Mouse (Mus musculus) cerebellum, adult 18-20 months (tissue): Measurements from ENCODE around the gene Prss48.
A peak's percentile ranks its signal among the peaks of the same experiment; 100 is the strongest.
"Not testable (repeated sequence)": the region's sequence is repeated elsewhere in the genome, so short reads cannot be mapped to it uniquely, and the experiment has no call there.

Experiments used
- DNase-seq, 2 experiments: peaks; one replicate each; pipeline ENCODE4 v3.0.0; 2021

Prss48 gene

DNA sequence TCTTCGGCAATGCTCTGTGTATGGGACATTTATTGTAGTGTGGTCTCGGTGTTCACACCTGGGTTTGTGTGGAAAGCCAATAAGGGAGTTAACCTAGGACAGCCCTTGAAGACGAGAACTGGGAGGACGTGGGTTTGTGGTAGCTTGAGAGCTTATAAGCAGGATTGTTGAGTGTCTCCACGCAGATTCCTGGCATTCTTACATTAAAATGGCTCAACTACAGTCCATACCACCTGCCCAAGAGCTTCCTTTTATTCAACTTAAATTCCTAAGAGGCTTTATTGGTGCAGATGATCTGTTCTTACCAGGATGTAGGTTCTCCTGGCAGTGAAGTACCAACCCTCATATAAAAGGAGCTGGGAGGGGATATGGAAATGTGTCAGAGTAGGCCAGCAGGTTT, 649 bp upstream of the Prss48 start:
- no peak for DNase-seq

DNA sequence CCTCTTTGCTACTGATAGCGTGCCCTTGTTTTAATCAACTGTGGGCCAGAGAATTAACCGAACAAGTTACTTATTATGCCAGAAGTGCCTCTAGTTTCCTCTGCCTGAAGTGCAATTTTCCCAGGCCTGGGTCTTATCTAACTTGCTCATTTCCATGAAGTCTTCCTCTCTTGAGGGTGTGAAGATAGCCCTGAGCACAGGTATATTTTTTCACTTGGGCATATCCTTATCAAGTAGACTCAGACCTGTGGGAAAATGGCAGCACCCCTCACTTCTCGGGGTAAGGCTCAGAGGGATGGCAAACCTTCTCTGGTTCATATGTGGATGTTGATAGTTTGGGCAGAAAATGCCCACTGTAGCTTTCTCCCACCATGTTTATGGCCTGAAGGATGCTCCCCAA, 1.0 kb downstream of the Prss48 start:
- no peak for DNase-seq

DNA sequence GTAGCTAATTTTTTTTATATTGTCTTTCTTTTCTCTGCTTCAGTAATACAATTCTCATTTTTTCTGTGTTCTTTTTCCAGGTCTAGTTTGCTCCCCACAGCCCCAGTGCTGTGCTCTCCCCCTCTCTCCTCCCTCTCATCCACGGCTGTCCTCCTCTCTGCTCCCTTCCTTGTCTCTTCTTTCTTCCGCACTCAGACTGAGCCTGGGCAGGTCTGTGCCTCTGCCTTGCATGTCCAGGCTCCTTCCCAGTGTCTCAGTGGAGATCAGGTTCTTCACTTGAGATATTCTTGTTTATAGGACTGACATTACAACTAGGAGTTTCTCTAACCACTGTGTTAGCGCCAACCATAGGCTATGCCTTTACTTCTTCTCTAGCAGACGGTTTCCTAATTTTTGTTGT, 7.6 kb downstream of the Prss48 start:
- no peak for DNase-seq

DNA sequence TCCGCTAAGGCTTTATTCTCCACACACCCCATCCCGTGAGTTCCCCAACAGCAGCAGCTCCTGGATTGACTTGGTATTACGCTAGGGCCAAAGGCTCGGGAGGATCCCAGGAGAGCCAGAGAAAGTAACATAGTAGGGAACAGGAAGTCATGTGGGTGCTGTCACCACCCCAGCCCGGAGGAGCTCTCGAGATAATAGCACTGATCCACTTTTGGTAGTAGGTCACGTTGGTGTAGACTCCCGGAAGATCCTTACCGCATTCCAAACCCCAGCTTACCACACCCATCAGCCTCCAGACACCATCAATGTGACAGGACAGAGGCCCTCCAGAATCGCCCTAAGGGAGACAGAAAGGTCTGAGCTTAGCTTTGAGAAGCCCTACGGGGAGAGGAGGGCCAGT, 8.5 kb downstream of the Prss48 start:
- no peak for DNase-seq

- DNase-seq: no peak
Observed at GRCm38 (mm10) chr3:85991802-85992156, 10.5 kb downstream of the Prss48 start.

DNA sequence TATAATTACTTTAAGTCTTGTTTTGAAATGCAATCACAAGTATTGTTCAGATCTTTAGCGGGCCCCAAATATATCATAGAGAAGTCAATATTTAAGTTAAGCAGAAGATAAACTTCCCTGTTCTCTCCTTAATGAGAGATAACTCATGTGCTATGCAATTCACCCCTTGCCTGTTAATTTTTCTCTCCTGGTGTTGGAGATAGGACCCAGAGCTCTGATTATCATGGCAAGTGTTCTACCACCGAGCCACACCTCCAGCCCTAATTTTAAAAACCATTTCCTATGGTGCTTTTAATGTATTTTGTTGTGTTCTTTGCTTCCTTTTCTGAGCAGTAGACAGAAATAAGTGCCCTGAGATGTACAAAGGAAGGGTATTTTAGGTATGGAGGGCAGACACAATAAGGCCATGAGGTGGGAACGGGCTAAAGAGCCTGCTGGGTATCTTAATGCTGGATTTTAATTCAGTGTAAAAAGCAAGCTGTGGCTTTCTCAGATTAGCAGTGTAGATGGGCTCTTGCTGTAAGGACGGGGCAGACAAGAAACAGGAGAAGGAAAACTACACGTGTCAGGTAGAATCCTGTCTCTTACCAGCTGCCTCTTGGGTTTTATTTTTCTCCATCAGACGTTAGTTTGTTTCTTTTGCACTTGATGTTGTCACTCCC, 11.0 kb downstream of the Prss48 start:
- DNase-seq: no peak

DNA sequence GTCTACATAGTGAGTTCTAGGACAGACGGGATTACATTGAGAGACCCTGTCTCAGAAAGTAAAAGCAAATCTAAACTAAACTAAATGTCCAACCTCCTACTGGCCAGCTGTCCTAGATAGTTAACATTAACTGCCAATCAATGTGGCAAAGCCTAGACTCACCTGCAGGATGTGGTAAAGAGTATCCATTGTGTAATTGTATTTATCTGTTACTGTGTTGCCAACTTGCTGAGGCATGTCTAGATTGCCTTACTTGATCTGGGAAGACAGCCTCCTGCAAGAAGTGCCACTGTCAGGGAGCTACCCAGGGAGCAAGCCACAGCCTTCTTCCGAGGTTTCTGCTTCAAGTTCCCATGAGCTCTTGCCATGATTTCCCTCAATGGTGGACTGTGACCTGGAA, 15.1 kb downstream of the Prss48 start:
- no peak for DNase-seq

GRCm38 (mm10) chr3:85984537-85984936, 17.8 kb downstream of the Prss48 start:
- DNase-seq: no peak

DNA sequence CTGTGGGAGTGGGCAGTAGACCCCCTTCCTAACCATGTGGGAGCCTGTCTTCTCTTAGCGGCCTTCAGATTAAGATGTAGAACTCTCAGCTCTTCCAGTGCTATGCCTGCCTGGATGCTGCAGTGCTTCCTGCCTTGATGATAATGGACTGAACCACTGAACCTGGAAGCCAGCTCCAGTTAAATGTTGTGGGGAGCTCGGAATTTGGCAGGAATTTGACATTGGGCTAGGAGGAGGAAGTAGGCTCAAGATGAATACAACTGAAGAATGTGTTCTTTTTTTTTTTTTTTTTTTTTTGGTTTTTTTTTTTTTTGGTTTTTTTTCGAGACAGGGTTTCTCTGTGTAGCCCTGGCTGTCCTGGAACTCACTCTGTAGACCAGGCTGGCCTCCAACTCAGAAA, 20.5 kb downstream of the Prss48 start:
- DNase-seq: not testable (repeated sequence)

DNA sequence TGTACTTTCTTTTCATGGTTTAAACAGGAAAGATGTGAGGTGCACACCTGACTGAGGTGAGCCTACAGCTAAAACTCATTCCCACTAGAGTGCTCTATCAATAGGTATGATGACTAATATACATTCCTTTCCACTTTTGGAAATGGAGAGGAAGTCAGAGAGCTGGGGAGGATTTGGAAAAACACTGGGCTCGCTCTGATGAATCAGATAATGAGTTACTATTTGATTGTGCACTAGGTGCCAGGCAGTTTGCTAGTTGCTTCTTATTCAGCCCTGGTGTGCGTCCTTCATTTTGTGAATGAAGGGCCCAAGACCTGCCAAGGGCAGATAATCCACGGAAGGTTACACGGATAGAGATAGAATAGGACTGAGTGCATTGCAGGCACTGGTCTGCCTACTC, 22.3 kb downstream of the Prss48 start:
- no peak for DNase-seq

GRCm38 (mm10) chr3:85974451-85974850, 27.8 kb downstream of the Prss48 start:
- DNase-seq: peak in 1 of 2 experiments; percentile 8

DNA sequence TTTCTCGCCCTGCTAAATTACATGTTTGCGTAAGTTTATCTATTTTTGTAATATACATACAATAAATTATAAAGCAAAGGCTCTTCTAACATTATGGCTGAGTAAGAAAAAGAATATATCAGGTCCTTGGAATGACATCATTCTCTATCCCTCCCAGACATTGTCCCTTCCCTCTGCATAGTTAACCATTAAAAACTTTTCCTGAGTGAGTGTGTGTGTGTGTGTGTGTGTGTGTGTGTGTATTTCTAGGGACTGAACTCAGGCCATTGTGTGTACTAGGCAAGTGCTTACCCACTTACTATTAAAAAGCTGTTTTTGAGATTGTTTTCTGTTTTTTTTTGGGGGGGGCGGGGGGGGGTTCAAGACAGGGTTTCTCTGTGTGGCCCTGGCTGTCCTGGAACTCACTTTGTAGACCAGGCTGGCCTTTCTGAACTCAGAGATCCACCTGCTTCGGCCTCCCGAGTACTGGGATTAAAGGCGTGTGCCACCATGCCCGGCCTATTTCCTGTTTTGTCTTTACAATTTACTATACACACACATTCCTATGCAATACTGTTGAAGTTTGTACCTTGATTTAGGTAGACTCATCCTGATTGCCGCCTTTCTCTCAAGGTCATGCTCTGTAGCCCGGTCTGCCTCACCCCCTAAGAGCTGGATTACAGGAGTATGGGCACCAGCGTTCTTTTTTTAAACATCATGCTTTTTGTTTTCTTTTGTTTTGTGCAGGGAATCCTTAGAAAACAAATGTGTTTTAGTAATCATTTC, 28.7 kb downstream of the Prss48 start:
- no peak for DNase-seq

DNA sequence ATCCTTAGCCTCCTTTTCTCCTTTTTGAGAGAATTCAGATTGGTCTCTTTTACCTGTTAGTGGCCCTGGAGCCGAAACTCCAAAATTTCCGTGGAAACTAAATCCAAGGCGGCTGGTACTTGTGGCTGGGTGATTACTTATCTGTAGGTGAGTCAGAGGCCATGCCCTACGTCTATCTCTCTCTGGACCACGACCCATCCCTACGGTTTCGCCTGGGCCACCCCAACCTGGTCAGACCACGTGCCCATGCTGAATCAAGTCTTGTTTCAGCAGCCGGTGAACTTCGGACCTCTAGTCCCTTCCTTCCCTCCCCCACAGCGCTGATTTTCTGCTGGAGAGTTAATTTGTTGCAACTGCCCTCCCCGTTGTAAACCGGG, 30.7 kb downstream of the Prss48 start:
- DNase-seq: peak in 1 of 2 experiments; percentile 24

- peak; percentile 80 to 81 for DNase-seq
Observed at GRCm38 (mm10) chr3:85970742-85971598, 31.3 kb downstream of the Prss48 start, which contains the start of gene Sh3d19. TSS of gene Sh3d19 (plus strand) at chr3:85971109.

GRCm38 (mm10) chr3:85969040-85969439, 33.3 kb downstream of the Prss48 start:
- DNase-seq: no peak

DNA sequence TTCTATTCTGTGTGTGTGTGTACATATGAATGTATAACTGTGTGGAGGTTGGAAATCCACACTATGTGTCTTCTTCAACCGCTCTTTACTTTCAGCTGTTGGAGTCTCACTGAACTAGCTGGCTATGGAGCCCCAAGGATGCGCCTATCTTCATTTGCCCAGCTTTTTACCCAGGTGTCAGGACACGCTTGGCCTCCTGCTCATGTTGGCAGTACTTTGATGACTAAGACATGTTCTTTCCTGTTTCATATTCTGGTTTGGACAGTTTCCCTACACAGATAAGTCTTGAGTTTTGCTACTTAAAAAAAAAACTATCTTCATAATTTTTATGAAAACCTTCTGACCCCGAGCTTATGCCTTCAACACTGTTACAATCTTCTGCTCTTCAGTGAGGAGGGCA, 36.8 kb downstream of the Prss48 start:
- no peak for DNase-seq

GRCm38 (mm10) chr3:85961134-85961533, 41.2 kb downstream of the Prss48 start:
- DNase-seq: no peak

- no peak for DNase-seq
Observed at GRCm38 (mm10) chr3:85959669-85960068, 42.6 kb downstream of the Prss48 start.

GRCm38 (mm10) chr3:85955704-85956103, 46.6 kb downstream of the Prss48 start:
- DNase-seq: no peak

- no peak for DNase-seq
Observed at GRCm38 (mm10) chr3:85955269-85955668, 47.0 kb downstream of the Prss48 start.

GRCm38 (mm10) chr3:85952696-85953283, 49.5 kb downstream of the Prss48 start:
- DNase-seq: no peak

GRCm38 (mm10) chr3:85950914-85951313, 51.4 kb downstream of the Prss48 start:
- no peak for DNase-seq
